ENCODE assay signal across 25 mouse cellular contexts in the genomic region with DNA sequence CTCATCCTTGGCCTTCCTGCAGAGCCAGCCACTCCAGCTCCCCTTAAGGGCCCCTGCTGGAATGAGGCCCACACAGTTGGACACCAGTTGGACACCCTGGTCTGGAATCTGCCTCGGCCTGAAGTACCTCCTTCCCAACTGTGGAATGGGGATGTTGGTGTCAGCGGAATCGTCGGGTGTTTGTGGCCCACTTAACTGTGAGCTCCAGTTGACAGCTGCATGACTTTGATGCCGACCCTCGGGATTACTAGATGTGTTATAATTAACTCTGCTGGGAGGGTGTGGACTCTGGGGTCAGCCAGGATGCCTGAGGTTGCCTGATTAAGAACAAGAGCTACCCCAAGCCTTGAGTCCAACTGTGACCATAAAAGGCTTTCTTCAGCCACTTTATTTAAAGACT. TPM values are rescaled to one million over a fixed set of nuclear protein-coding genes. Genes with fewer than 3 reads are reported as not detected.
DNase-seq lines count a peak whose midpoint lies in the region; ATAC-seq and TF ChIP-seq lines count a peak whose summit lies in the region.
"Had no signal": no experiment of that assay in that cellular context is flagged by ENCODE, and none has a peak within 500 bp of the region (broad histone marks: within the 10 kb centered on the region; RNA-seq: fewer than 3 reads in every experiment).

No protein-coding gene starts in this region.

- no peaks in the 10 kb centered on the region for H3K27me3 ChIP-seq in limb, embryonic 13.5 days
- H3K27me3 ChIP-seq in limb, embryonic 10.5 days (ENCODE audit: low read depth, poor library complexity, severe bottlenecking): no peaks in the 10 kb centered on the region
- no peaks in the 10 kb centered on the region for H3K27me3 ChIP-seq in embryonic facial prominence, embryonic 14.5 days (replicated peaks; ENCODE audit: control insufficient read depth, insufficient read depth, low read length)
- H3K27me3 ChIP-seq in myocyte (ENCODE audit: control insufficient read depth, insufficient read depth, insufficient read length): no peaks in the 10 kb centered on the region
- H3K27me3 ChIP-seq: forebrain, embryonic 15.5 days had no signal

- H3K9me3 ChIP-seq in limb, embryonic 13.5 days: no peaks in the 10 kb centered on the region
- no peaks in the 10 kb centered on the region for H3K9me3 ChIP-seq in limb, embryonic 10.5 days (replicated peaks)
- no peaks in the 10 kb centered on the region for H3K9me3 ChIP-seq in embryonic facial prominence, embryonic 14.5 days (ENCODE audit: control insufficient read depth, low read length)
- H3K9me3 ChIP-seq: forebrain, embryonic 15.5 days had no signal

- H3K27ac ChIP-seq in limb, embryonic 13.5 days: no peak overlapping the region
- H3K27ac ChIP-seq in limb, embryonic 10.5 days: no peak overlapping the region
- no peak overlapping the region for H3K27ac ChIP-seq in embryonic facial prominence, embryonic 14.5 days (replicated peaks; ENCODE audit: low read depth, low read length)
- H3K27ac ChIP-seq: forebrain, embryonic 15.5 days; hindbrain, embryonic 14.5 days; kidney, postnatal 0 days; layer of hippocampus, adult 2 months; left cerebral cortex, adult 2 months; macrophage had no signal

- no peaks in the 10 kb centered on the region for H3K36me3 ChIP-seq in limb, embryonic 13.5 days
- no peaks in the 10 kb centered on the region for H3K36me3 ChIP-seq in limb, embryonic 10.5 days
- no peaks in the 10 kb centered on the region for H3K36me3 ChIP-seq in embryonic facial prominence, embryonic 14.5 days (ENCODE audit: control insufficient read depth, insufficient read depth, low read length)
- H3K36me3 ChIP-seq in myocyte (ENCODE audit: control insufficient read depth, insufficient read depth): no peaks in the 10 kb centered on the region
- H3K36me3 ChIP-seq: forebrain, embryonic 15.5 days had no signal

- no peak for DNase-seq in limb, embryonic 10.5 days (ENCODE audit: low spot score)
- peak; percentile 55 for DNase-seq in embryonic facial prominence, embryonic 14.5 days (ENCODE audit: low spot score)
- peak; percentile 62 for DNase-seq in gastrocnemius, postnatal 25 days
- DNase-seq in kidney, adult 8-10 months: no peak
- DNase-seq in urinary bladder, postnatal 36 days (ENCODE audit: low spot score in 2 of 2): no peak
- DNase-seq: adrenal gland, postnatal 14 days; cerebellum, adult 8-10 months; embryo, embryonic 11 days; midbrain, embryonic 14.5 days; right cerebral cortex, postnatal 14 days had no signal

- no peak overlapping the region for H3K9ac ChIP-seq in limb, embryonic 13.5 days
- no peak overlapping the region for H3K9ac ChIP-seq in embryonic facial prominence, embryonic 14.5 days (ENCODE audit: low read depth, low read length)
- H3K9ac ChIP-seq: forebrain, embryonic 15.5 days; hindbrain, embryonic 14.5 days had no signal

- no peaks in the 10 kb centered on the region for H3K79me2 ChIP-seq in myocyte (ENCODE audit: control insufficient read depth, insufficient read depth)

- no peak overlapping the region for H3K4me3 ChIP-seq in limb, embryonic 13.5 days
- no peak overlapping the region for H3K4me3 ChIP-seq in limb, embryonic 10.5 days
- no peak overlapping the region for H3K4me3 ChIP-seq in embryonic facial prominence, embryonic 14.5 days (ENCODE audit: low read depth, low read length)
- no peak overlapping the region for H3K4me3 ChIP-seq in myocyte
- H3K4me3 ChIP-seq: erythroblast, embryonic 14.5 days; forebrain, embryonic 15.5 days; layer of hippocampus, adult 2 months; left cerebral cortex, adult 2 months had no signal

- no peak for TF ChIP-seq POLR2A in myocyte (IDR thresholded peaks at IDR 0.05; ENCODE audit: insufficient read length, low read depth)

- H3K4me2 ChIP-seq in limb, embryonic 13.5 days (replicated peaks): no peak overlapping the region
- no peak overlapping the region for H3K4me2 ChIP-seq in embryonic facial prominence, embryonic 14.5 days (ENCODE audit: low read depth, low read length)
- no peak overlapping the region for H3K4me2 ChIP-seq in myocyte (ENCODE audit: low read depth)
- H3K4me2 ChIP-seq: forebrain, embryonic 15.5 days; hindbrain, embryonic 14.5 days had no signal

- H3K4me1 ChIP-seq in limb, embryonic 13.5 days: peaks cover 30% of the 10 kb centered on the region
- peaks cover 36% of the 10 kb centered on the region for H3K4me1 ChIP-seq in limb, embryonic 10.5 days
- 0 out of 2 replicates have a peak, but pooled peaks cover 3% of the 10 kb centered on the region for H3K4me1 ChIP-seq in embryonic facial prominence, embryonic 14.5 days (ENCODE audit: control insufficient read depth, insufficient read depth, low read length)

- H3ac ChIP-seq in myocyte (ENCODE audit: control insufficient read depth, insufficient read length): no peak overlapping the region

- 32% methylated on average over 6 of the region's 6 CpGs for WGBS in limb, embryonic 13.5 days
- 57% methylated on average over 6 of the region's 6 CpGs for WGBS in limb, embryonic 10.5 days
- 42% methylated on average over 6 of the region's 6 CpGs for WGBS in embryonic facial prominence, embryonic 14.5 days

- ATAC-seq in limb, embryonic 13.5 days (ENCODE audit: low FRiP score, low read depth): 0 out of 2 replicates have a peak, but pooled peaks have one; percentile 46
- no peak for ATAC-seq in embryonic facial prominence, embryonic 14.5 days (ENCODE audit: low read depth)
- ATAC-seq: CD4-positive, CD25-positive, alpha-beta regulatory T cell, adult 4 months; forebrain, embryonic 15.5 days; intestine, embryonic 16.5 days had no signal

TF ChIP-seq in myocyte, 11 proteins besides CTCF, POLR2A, EP300 and RAD21:
- TF ChIP-seq MYOD1 (IDR thresholded peaks at IDR 0.05; ENCODE audit: control insufficient read depth in 1 of 3, insufficient read length in 2 of 3, low read depth in 2 of 3) (peak; percentile 55 to 92 (median 59)), MYOG (IDR thresholded peaks at IDR 0.05; ENCODE audit: control insufficient read depth in 1 of 3, insufficient read depth in 1 of 3, insufficient read length in 2 of 3, low read depth in 2 of 3) (peak; percentile 40 to 90 (median 90)), TCF12 (IDR thresholded peaks at IDR 0.05; ENCODE audit: insufficient read depth, poor library complexity, severe bottlenecking) (peak; percentile 83), E2F4 (IDR thresholded peaks at IDR 0.05; ENCODE audit: insufficient read depth) (no peak), USF1 (IDR thresholded peaks at IDR 0.05; ENCODE audit: low read depth) (no peak), SRF (IDR thresholded peaks at IDR 0.05; ENCODE audit: control insufficient read depth, insufficient read length, low read depth) (peak; percentile 90)

RNA-seq across cellular contexts. Expression of a gene that starts 53.4 kb away (rescaled TPM):
- polyA plus RNA-seq in limb, embryonic 13.5 days (2015; fragmentation: Nextera tagmentation; extraction: Ambion mirVana): not detected in 2 replicates
- polyA plus RNA-seq in limb, embryonic 10.5 days (2016; fragmentation: Nextera tagmentation; extraction: Ambion mirVana): not detected in 2 replicates
- 0.41 and 0.89 TPM in 2 replicates for polyA plus RNA-seq in embryonic facial prominence, embryonic 14.5 days (2014; fragmentation: Nextera tagmentation; extraction: Ambion mirVana)
- not detected for total RNA-seq in gastrocnemius, postnatal 25 days (2021)
- not detected for polyA plus RNA-seq in myocyte (2012; fragmentation: generic; extraction: Trizol)
- total RNA-seq: adrenal gland, postnatal 14 days; gastrocnemius, postnatal 36 days; left cerebral cortex, adult 2 months; liver, adult 2 months; MEL had no signal
- polyA plus RNA-seq: CD4-positive, CD25-positive, alpha-beta regulatory T cell, adult 4 months; erythroblast, embryonic 14.5 days; forebrain, embryonic 15.5 days; liver, adult 2 months; macrophage; midbrain, embryonic 14.5 days; testis, adult 2 months had no signal

Comparison
In these comparisons a context has a peak if more than half of its experiments do, and no peak if none do; other contexts are left out.
1. DNase-seq: peak in embryonic facial prominence, embryonic 14.5 days (single experiment) and gastrocnemius, postnatal 25 days (single experiment); none in limb, embryonic 10.5 days (single experiment), kidney, adult 8-10 months (0 of 2) and urinary bladder, postnatal 36 days (0 of 2).